Mouse (Mus musculus) hindbrain, postnatal 0 days (tissue): ENCODE results near the gene Grin2a. TPM values are rescaled to one million over a fixed set of nuclear protein-coding genes. Genes with fewer than 3 reads are reported as not detected.
A peak's percentile ranks its signal among the peaks of the same experiment; 100 is the strongest.

ENCODE experiments used
- ATAC-seq: fragments of 200-750 bp; cut with Nextera tagmentation; 2 replicates; pipeline ENCODE4 v1.8.0; 2017; ENCODE audit warnings: mild to moderate bottlenecking, moderate TSS enrichment, moderate library complexity
- DNase-seq: peaks from one replicate; pipeline ENCODE4 v3.0.0-alpha.2; 2015; ENCODE audit warnings: low spot score
- H3K27ac ChIP-seq: fragments of 300-500 bp; sonication (generic); 2 replicates; pipeline ENCODE4 v1.5.1; 2014; ENCODE audit warnings: mild to moderate bottlenecking
- H3K27me3 ChIP-seq: fragments of 300-500 bp; sonication (generic); 2 replicates; pipeline ENCODE4 v1.6.1; 2014; ENCODE audit warnings: low read length, mixed read lengths; ENCODE audit not compliant: insufficient read depth
- H3K36me3 ChIP-seq: fragments of 300-500 bp; sonication (generic); 2 replicates; pipeline ENCODE4 v1.6.1; 2014; ENCODE audit warnings: low read length, mixed read lengths; ENCODE audit not compliant: insufficient read depth
- H3K4me1 ChIP-seq: fragments of 300-500 bp; sonication (generic); 2 replicates; pipeline ENCODE4 v1.6.1; 2014; ENCODE audit warnings: antibody characterized with exemption, low read length, mixed read lengths; ENCODE audit not compliant: insufficient read depth
- H3K4me2 ChIP-seq: fragments of 300-500 bp; sonication (generic); 2 replicates; pipeline ENCODE4 v1.6.1; 2014; ENCODE audit warnings: low read depth, mild to moderate bottlenecking, low read length, moderate library complexity, mixed read lengths
- H3K4me3 ChIP-seq: fragments of 300-500 bp; sonication (generic); 2 replicates; pipeline ENCODE4 v1.5.1; 2014; ENCODE audit warnings: low read length
- H3K9ac ChIP-seq: fragments of 300-500 bp; sonication (generic); replicated peaks from 2 replicates; pipeline ENCODE4 v1.6.1; 2014; ENCODE audit warnings: mild to moderate bottlenecking, low read length, moderate library complexity, mixed read lengths
- H3K9me3 ChIP-seq: fragments of 300-500 bp; sonication (generic); 2 replicates; pipeline ENCODE4 v1.6.1; 2016; ENCODE audit warnings: low read length, mixed read lengths
- CTCF ChIP-seq: IDR thresholded peaks from 2 replicates; pipeline ENCODE4 v1.5.1; 2016; ENCODE audit warnings: antibody characterized with exemption, control low read depth, low read depth
- WGBS: fragments of 180-500 bp; shearing (Covaris S2); extraction: QIAGEN DNeasy Blood & Tissue Kit; methylation state at CpG from one replicate; pipeline ENCODE4 v1.1.7; 2014; 5-methylcytosine and 5-hydroxymethylcytosine counted together
- polyA plus RNA-seq: library from polyadenylated mRNA; unstranded; fragments of >200 nt; fragmentation: Nextera tagmentation; extraction: Ambion mirVana; gene quantifications from 2 replicates; pipeline ENCODE4 v1.2.1, GENCODE M21; 2015
- total RNA-seq: library from RNA; depleted of rRNA; stranded (reverse); fragments of >200 nt; gene quantifications from 2 replicates; pipeline ENCODE4 v1.2.3, GENCODE M21; 2014

Gene Grin2a
- total and polyA plus RNA-seq, 2 experiments from 2014 or later = 6.8 to 21.5 TPM

DNA sequence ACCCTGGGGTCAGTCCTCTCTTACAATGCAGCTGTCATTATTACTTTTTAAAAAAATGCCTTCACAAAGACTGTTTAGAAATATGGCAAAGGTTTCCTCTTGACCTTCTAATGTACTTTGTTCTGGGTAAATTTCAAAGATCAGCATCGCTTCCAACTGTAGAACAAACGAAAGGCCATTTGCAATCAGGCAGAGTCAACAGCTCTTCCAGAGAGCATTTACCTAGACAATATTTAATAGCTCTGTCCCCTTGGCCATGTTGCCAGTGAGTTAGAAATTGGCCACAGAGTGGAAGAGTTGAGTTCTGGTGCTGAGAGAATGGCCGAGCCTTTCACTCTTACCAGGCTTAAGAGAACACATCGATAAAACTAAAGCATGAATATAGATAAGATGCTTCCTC is 314.8 kb downstream of the Grin2a start:
- 84% methylated on average over 4 of the region's 4 CpGs for WGBS
- Histone ChIP-seq H3K4me3 (no peak overlapping the region), H3K9ac (no peak overlapping the region), H3K9me3 (no peaks in the 10 kb centered on the region), H3K27ac (no peak overlapping the region), H3K36me3 (no peaks in the 10 kb centered on the region), H3K27me3 (no peaks in the 10 kb centered on the region), H3K4me2 (no peak overlapping the region), H3K4me1 (no peaks in the 10 kb centered on the region)
- TF ChIP-seq CTCF = no peak
- ATAC-seq = no peak
- no peak for DNase-seq

GRCm38 (mm10) chr16:9679994-9680393 is 315.4 kb downstream of the Grin2a start:
- Histone ChIP-seq H3K4me3 (no peak overlapping the region), H3K27ac (no peak overlapping the region), H3K9ac (no peak overlapping the region), H3K36me3 (no peaks in the 10 kb centered on the region), H3K4me2 (no peak overlapping the region), H3K4me1 (no peaks in the 10 kb centered on the region), H3K27me3 (no peaks in the 10 kb centered on the region), H3K9me3 (no peaks in the 10 kb centered on the region)
- TF ChIP-seq CTCF = no peak
- ATAC-seq = no peak
- 50% methylated on average over 5 of the region's 5 CpGs for WGBS
- no peak for DNase-seq

GRCm38 (mm10) chr16:9678750-9679149 is 316.6 kb downstream of the Grin2a start:
- H3K4me2 ChIP-seq = no peak overlapping the region
- H3K4me1 ChIP-seq = no peaks in the 10 kb centered on the region
- ATAC-seq (no peak), DNase-seq (no peak)
- no peak overlapping the region for H3K9ac ChIP-seq
- no peaks in the 10 kb centered on the region for H3K27me3 ChIP-seq
- no peak overlapping the region for H3K4me3 ChIP-seq
- 50% methylated on average over 7 of the region's 7 CpGs for WGBS
- TF ChIP-seq CTCF = no peak
- no peaks in the 10 kb centered on the region for H3K9me3 ChIP-seq
- H3K36me3 ChIP-seq = no peaks in the 10 kb centered on the region
- no peak overlapping the region for H3K27ac ChIP-seq

GRCm38 (mm10) chr16:9672390-9672789 is 323.0 kb downstream of the Grin2a start:
- H3K9ac ChIP-seq = no peak overlapping the region
- no peak overlapping the region for H3K4me3 ChIP-seq
- TF ChIP-seq CTCF = no peak
- no peak for ATAC-seq
- 0 out of 2 replicates have a peak, but pooled peaks cover 7% of the 10 kb centered on the region for H3K4me1 ChIP-seq
- no peak overlapping the region for H3K27ac ChIP-seq
- no peak for DNase-seq
- no peak overlapping the region for H3K4me2 ChIP-seq
- no peaks in the 10 kb centered on the region for H3K9me3 ChIP-seq
- no peaks in the 10 kb centered on the region for H3K27me3 ChIP-seq
- no peaks in the 10 kb centered on the region for H3K36me3 ChIP-seq
- WGBS = 25% methylated on average over 2 of the region's 2 CpGs

DNA sequence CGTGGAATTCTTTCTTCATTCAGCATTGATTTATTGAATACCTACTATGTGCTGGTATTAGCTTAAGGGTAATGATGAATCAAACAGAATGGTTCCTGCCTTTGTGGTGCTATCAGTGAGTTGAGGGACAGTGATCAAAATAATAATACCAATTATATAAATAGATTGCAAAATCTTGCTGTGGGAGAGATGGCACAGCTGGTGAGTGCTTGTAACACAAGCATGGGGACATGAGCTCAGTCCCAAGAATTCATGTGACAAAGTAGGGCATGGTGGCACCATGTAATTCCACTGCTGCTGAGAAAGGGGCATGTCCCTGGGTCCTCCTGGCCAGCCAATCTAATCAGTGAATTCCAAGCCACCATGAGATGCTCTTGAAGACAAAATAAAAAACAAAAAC is 324.1 kb downstream of the Grin2a start:
- H3K9me3 ChIP-seq = no peaks in the 10 kb centered on the region
- no peak overlapping the region for H3K4me3 ChIP-seq
- no peak for TF ChIP-seq CTCF
- 83% methylated on average over 1 of the region's 1 CpGs for WGBS
- no peaks in the 10 kb centered on the region for H3K27me3 ChIP-seq
- H3K36me3 ChIP-seq = no peaks in the 10 kb centered on the region
- no peak overlapping the region for H3K27ac ChIP-seq
- H3K9ac ChIP-seq = no peak overlapping the region
- DNase-seq (no peak), ATAC-seq (no peak)
- no peak overlapping the region for H3K4me2 ChIP-seq
- 0 out of 2 replicates have a peak, but pooled peaks cover 7% of the 10 kb centered on the region for H3K4me1 ChIP-seq

GRCm38 (mm10) chr16:9670750-9671161 is 324.6 kb downstream of the Grin2a start:
- 39% methylated on average over 6 of the region's 6 CpGs for WGBS
- Histone ChIP-seq H3K27ac (no peak overlapping the region), H3K4me1 (0 out of 2 replicates have a peak, but pooled peaks cover 7% of the 10 kb centered on the region), H3K9me3 (no peaks in the 10 kb centered on the region), H3K36me3 (no peaks in the 10 kb centered on the region), H3K9ac (no peak overlapping the region), H3K27me3 (no peaks in the 10 kb centered on the region), H3K4me3 (no peak overlapping the region), H3K4me2 (no peak overlapping the region)
- ATAC-seq = 0 out of 2 replicates have a peak, but pooled peaks have one; percentile 15
- DNase-seq = no peak
- TF ChIP-seq CTCF = no peak

GRCm38 (mm10) chr16:9665896-9666295 is 329.5 kb downstream of the Grin2a start:
- Histone ChIP-seq H3K27ac (no peak overlapping the region), H3K4me2 (no peak overlapping the region), H3K36me3 (no peaks in the 10 kb centered on the region), H3K9ac (no peak overlapping the region), H3K4me3 (no peak overlapping the region), H3K9me3 (no peaks in the 10 kb centered on the region), H3K27me3 (no peaks in the 10 kb centered on the region), H3K4me1 (0 out of 2 replicates have a peak, but pooled peaks cover 7% of the 10 kb centered on the region)
- TF ChIP-seq CTCF = no peak
- DNase-seq = no peak
- no peak for ATAC-seq
- 88% methylated on average over 4 of the region's 4 CpGs for WGBS
